ENCODE assay signal across 18 mouse cellular contexts in genomic region chr10:18081536-18081935, GRCm38 (mm10). TPM values are rescaled to one million over a fixed set of nuclear protein-coding genes. Genes with fewer than 3 reads are reported as not detected.
DNase-seq lines count a peak whose midpoint lies in the region; ATAC-seq and TF ChIP-seq lines count a peak whose summit lies in the region.
"Had no signal": no experiment of that assay in that cellular context is flagged by ENCODE, and none has a peak within 500 bp of the region (broad histone marks: within the 10 kb centered on the region; RNA-seq: fewer than 3 reads in every experiment).

No protein-coding gene starts in this region.

- peak; percentile 31 for ATAC-seq in Patski
- peak; percentile 14 for ATAC-seq in inflammation-experienced regulatory T-cells, adult 6 months
- no peak for ATAC-seq in forebrain, embryonic 15.5 days (replicated peaks)
- ATAC-seq: forebrain, embryonic 14.5 days; intestine, postnatal 0 days had no signal

- CTCF ChIA-PET in Patski (lab: Charles Lee), result interaction anchor here (1.1 to 1.9 kb wide), 3 partner anchors 10 to 24 kb away, joined by 3 to 8 read pairs (median 3); no protein-coding TSS in a partner anchor

- DNase-seq in 3134 (ENCODE audit: extremely low read depth, insufficient read length, low spot score), result peak; percentile 47
- DNase-seq in CH12.LX (ENCODE audit: extremely low read depth), result no peak
- no peak for DNase-seq in Patski (ENCODE audit: low read depth, low spot score)
- no peak for DNase-seq in frontal cortex, postnatal 14 days (ENCODE audit: low spot score in 2 of 2)
- DNase-seq in heart, postnatal 36 days, result no peak
- DNase-seq: adrenal gland, postnatal 10 days; cerebellum, adult 11-12 months; cerebellum, adult 9-10 months; cerebellum, postnatal 25 days; gastrocnemius, postnatal 14 days had no signal

- dilution Hi-C loops in CH12.LX (cut with MboI; ENCODE audit: extremely low pct_ligation_motif_present, extremely low pct_unique_long_range_greater_than_20kb, low sequenced_read_pairs), result no loop called here

- intact Hi-C loops in heart, postnatal 36 days (cut with DNase I), result no loop called here

- no peak overlapping the region for H3K27ac ChIP-seq in CH12.LX (ENCODE audit: insufficient read depth, low read depth)
- H3K27ac ChIP-seq in forebrain, embryonic 15.5 days (replicated peaks), result no peak overlapping the region
- H3K27ac ChIP-seq: embryonic facial prominence, embryonic 13.5 days; forebrain, embryonic 10.5 days had no signal

- TF ChIP-seq RAD21 in CH12.LX (IDR thresholded peaks at IDR 0.05; ENCODE audit: low read depth, low read length), result no peak

- peaks cover 6 to 20% of the 10 kb centered on the region in 2 experiments for H3K36me3 ChIP-seq in CH12.LX (replicated peaks in 1 of 2; ENCODE audit: control insufficient read depth in 1 of 2, insufficient read depth in 1 of 2, low read length in 1 of 2)
- H3K36me3 ChIP-seq in forebrain, embryonic 15.5 days, result no peaks in the 10 kb centered on the region; the same call in 1 of the 2 replicates
- H3K36me3 ChIP-seq: hindbrain, embryonic 15.5 days had no signal

- no peak overlapping the region for H3K4me3 ChIP-seq in CH12.LX (replicated peaks in 1 of 3; ENCODE audit: low read depth in 2 of 3, low read length in 2 of 3, poor library complexity in 1 of 3)
- H3K4me3 ChIP-seq in forebrain, embryonic 15.5 days, result no peak overlapping the region
- H3K4me3 ChIP-seq: embryonic facial prominence, embryonic 13.5 days; forebrain, embryonic 10.5 days; heart, embryonic 12.5 days; hindbrain, embryonic 15.5 days had no signal

- peaks cover 2 to 14% of the 10 kb centered on the region in 2 experiments; a peak in 3 of 4 replicates for H3K4me1 ChIP-seq in CH12.LX (ENCODE audit: control insufficient read depth in 1 of 2, insufficient read depth in 2 of 2)
- peaks cover 5% of the 10 kb centered on the region; the same call in 1 of the 2 replicates for H3K4me1 ChIP-seq in forebrain, embryonic 15.5 days
- H3K4me1 ChIP-seq: forebrain, embryonic 10.5 days had no signal

- TF ChIP-seq CTCF in CH12.LX (conservative IDR thresholded peaks at IDR 0.05 in 1 of 2, IDR thresholded peaks at IDR 0.05 in 1 of 2; ENCODE audit: low read depth in 2 of 2, low read length in 2 of 2) (no peak), Patski (IDR thresholded peaks at IDR 0.05) (no peak)

- no peaks in the 10 kb centered on the region for H3K27me3 ChIP-seq in CH12.LX (replicated peaks)
- no peaks in the 10 kb centered on the region for H3K27me3 ChIP-seq in Patski
- H3K27me3 ChIP-seq in forebrain, embryonic 15.5 days, result no peaks in the 10 kb centered on the region
- H3K27me3 ChIP-seq: embryonic facial prominence, embryonic 13.5 days; heart, embryonic 12.5 days; hindbrain, embryonic 15.5 days had no signal

- peaks cover 8% of the 10 kb centered on the region; the same call in 1 of the 2 replicates for H3K79me2 ChIP-seq in CH12.LX (replicated peaks; ENCODE audit: control insufficient read depth, extremely low read depth, insufficient read depth, poor library complexity, severe bottlenecking)

- WGBS in forebrain, embryonic 15.5 days, result 92% methylated on average over 1 of the region's 1 CpGs

- no peak for TF ChIP-seq POLR2A in CH12.LX (IDR thresholded peaks at IDR 0.05; ENCODE audit: low read depth, low read length)

- POLR2A ChIA-PET in Patski (lab: Charles Lee), result interaction anchor here (0.6 kb wide), 2 partner anchors 14 to 1956 kb away, joined by 4 to 6 read pairs; no protein-coding TSS in a partner anchor

- TF ChIP-seq EP300 in CH12.LX (IDR thresholded peaks at IDR 0.05; ENCODE audit: low read length), result no peak

- H3K9ac ChIP-seq in CH12.LX (ENCODE audit: insufficient read depth, low read depth), result no peak overlapping the region
- H3K9ac ChIP-seq in forebrain, embryonic 15.5 days (replicated peaks), result no peak overlapping the region
- H3K9ac ChIP-seq: embryonic facial prominence, embryonic 13.5 days; heart, embryonic 12.5 days; hindbrain, embryonic 15.5 days had no signal

- H3K4me2 ChIP-seq in CH12.LX (ENCODE audit: insufficient read depth, low read depth, poor library complexity, severe bottlenecking), result no peak overlapping the region
- no peak overlapping the region for H3K4me2 ChIP-seq in forebrain, embryonic 15.5 days (replicated peaks)
- H3K4me2 ChIP-seq: embryonic facial prominence, embryonic 13.5 days; heart, embryonic 12.5 days; hindbrain, embryonic 15.5 days had no signal

- H3K9me3 ChIP-seq in CH12.LX (replicated peaks; ENCODE audit: low read length), result no peaks in the 10 kb centered on the region
- peaks cover 3% of the 10 kb centered on the region; the same call in 1 of the 2 replicates for H3K9me3 ChIP-seq in forebrain, embryonic 15.5 days
- H3K9me3 ChIP-seq: heart, embryonic 12.5 days had no signal

- in situ Hi-C loops in CH12.LX (cut with MboI; ENCODE audit: low pct_ligation_motif_present, low pct_unique_long_range_greater_than_20kb, low sequenced_read_pairs) (no loop called here), Patski (cut with MboI; ENCODE audit: low pct_unique_long_range_greater_than_20kb) (no loop called here)

TF ChIP-seq in CH12.LX, 34 proteins besides CTCF, POLR2A, EP300 and RAD21:
- TF ChIP-seq ZNF384 (IDR thresholded peaks at IDR 0.05; ENCODE audit: low read depth, low read length) (peak; percentile 56), KAT2A (IDR thresholded peaks at IDR 0.05; ENCODE audit: insufficient replicate concordance, low read length) (no peak)

RNA-seq across cellular contexts. Expression of gene Reps1, which starts 25.9 kb away (rescaled TPM):
- total RNA-seq in CH12.LX (2012; rRNA removed) (34.9 and 37.9 TPM in 2 replicates), CH12.LX (2014; rRNA removed) (34.4 and 37.0 TPM in 2 replicates)
- polyA plus RNA-seq in CH12.LX (2012; ENCODE audit: insufficient read length, low read depth) (46.7 and 61.5 TPM in 2 replicates), Patski (2021) (32.9 TPM)
- polyA plus RNA-seq in inflammation-experienced regulatory T-cells, adult 6 months (2017; shearing (Covaris generic)), result 10 to 100 TPM; 23.5 to 57.7 (median 36.7) TPM
- polyA plus RNA-seq in forebrain, embryonic 15.5 days (2015; fragmentation: Nextera tagmentation; extraction: Ambion mirVana), result 16.3 and 30.2 TPM in 2 replicates
- total RNA-seq in heart, postnatal 36 days (2021), result 10 to 100 TPM; 27.6 to 30.5 TPM

RNA-seq across cellular contexts. Expression of gene Abracl, which starts 58.4 kb away (rescaled TPM):
- total RNA-seq in CH12.LX (2012; rRNA removed) (86.1 and 106 TPM in 2 replicates), CH12.LX (2014; rRNA removed) (226 and 276 TPM in 2 replicates)
- polyA plus RNA-seq in CH12.LX (2012; ENCODE audit: insufficient read length, low read depth) (166 and 245 TPM in 2 replicates), Patski (2021) (122 TPM)
- 100 to 1,000 TPM; 410 to 733 (median 423) TPM for polyA plus RNA-seq in inflammation-experienced regulatory T-cells, adult 6 months (2017; shearing (Covaris generic))
- 226 and 237 TPM in 2 replicates for polyA plus RNA-seq in forebrain, embryonic 15.5 days (2015; fragmentation: Nextera tagmentation; extraction: Ambion mirVana)
- 10 to 100 TPM; 26.2 to 30.7 TPM for total RNA-seq in heart, postnatal 36 days (2021)
